Mouse (Mus musculus): ENCODE measurements around the gene Ak4.
A peak's percentile ranks its signal among the peaks of the same experiment; 100 is the strongest.
"Not testable (repeated sequence)": the region's sequence is repeated elsewhere in the genome, so short reads cannot be mapped to it uniquely, and the experiment has no call there.

Ak4 gene

DNA sequence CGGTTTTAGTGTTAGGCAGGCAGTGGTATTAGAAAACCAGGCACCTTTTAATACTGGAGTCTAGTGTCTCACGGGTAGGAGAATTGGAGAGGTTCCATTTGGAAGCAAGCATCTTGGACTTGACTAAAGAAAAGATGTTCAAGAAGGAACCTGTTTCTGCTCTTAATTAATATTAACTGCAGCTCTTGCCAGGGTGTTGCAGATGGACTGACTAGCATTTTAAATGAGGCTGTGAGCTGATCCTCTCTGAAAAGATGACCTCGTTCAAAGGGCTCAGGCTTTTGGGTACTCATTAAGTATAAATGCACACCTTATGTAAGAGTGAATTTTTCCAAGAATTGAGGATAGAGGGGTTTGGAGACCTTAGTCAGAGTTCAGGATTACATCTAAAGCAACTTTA lies 5.4 kb downstream of the Ak4 start:
- DNase-seq = peak; percentile 48

DNA sequence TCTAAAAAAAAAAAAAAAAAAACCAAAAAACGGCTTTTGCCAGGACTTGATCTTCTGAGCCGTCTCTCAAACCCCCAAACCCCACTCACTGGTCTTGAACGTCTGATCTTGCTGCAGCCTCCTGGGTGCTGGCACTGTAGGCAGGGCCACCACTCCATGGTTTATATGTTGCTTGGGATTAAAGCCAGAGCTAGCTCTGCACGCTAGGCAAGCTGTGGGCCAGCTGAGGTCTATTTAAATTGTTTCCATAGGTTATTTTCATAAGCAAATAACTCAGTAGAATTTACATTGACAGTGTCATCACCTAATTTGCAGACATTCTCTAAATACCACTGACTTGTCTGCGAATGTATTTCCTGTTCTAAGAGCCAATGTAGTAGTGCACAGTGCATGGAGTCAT lies 6.0 kb downstream of the Ak4 start:
- peak; percentile 39 for DNase-seq

DNA sequence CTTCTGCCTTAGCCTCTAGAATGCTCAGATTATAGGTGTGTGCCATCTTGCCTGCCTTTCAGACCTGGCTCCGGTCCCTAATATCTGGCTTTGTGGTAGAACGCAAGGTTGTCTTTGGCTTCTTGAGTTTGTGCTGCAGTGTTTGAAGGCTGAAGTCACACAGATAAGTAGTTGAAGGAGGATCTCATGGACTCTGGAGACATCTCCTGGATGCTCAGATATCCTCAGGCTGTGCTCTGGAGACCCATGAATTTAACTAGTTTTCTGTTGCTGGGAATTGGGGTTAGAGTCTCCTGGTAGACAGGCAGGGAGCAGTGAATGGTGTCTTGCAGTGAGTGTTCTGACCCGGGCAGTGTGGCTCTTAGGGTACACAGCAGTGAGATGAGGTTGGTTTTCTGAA lies 6.6 kb downstream of the Ak4 start:
- DNase-seq = peak; percentile 16

DNA sequence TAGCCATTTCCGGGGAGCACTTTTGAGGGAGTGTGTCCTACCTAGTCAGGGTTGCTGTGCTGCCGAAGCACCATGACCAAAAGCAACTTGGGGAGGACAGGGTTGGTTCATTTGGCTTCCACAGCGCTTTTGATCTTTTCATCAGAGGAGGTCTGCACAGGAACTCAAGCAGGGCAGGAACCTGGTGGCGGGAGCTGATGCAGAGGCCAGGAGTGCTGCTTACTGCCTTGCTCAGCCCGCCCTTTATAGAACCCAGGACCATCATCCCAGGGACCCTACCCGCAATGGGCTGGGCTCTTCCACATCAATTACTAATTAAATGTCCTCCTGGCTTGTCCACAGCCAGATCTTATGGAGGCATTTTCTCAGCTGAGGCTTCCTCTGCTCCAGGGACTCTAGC lies 7.5 kb downstream of the Ak4 start:
- peak; percentile 30 for DNase-seq

DNA sequence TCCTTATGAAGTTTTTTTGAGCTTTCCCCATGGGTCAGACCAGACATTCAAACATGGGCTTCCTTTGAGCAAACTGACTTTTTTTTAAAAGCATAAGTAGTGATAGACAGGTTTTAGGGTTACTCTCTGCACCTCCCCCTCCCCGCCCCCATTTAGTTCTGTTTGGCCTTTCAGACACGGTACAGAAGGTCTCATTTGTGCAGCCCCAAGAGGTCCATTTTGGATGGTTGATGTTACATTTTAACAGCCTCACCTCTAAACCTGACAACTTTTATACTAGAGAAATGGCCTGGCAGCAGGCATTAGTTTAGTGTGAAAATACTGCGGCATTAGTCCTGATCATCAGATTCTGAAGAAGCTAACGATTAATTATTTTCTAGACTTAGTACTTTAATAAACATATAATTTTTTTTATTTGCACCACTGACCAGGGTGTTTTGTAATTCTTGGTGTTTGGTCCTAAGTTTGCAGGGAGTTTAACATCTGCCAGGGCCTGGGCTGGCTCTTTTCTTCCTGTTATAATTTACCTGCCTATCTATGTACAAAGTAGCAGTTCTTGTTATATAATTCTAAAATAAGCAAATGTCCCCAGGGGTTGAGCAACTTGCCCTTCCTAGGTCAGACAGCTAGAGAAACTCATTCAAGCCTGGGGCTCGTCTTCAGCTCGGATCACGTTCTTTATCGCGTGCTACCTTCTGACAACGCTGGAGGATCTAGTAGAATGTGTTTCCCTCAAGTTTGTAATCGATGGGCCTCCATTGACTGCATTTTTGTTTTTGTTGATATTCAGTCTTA lies 9.0 kb downstream of the Ak4 start:
- DNase-seq = no peak

DNA sequence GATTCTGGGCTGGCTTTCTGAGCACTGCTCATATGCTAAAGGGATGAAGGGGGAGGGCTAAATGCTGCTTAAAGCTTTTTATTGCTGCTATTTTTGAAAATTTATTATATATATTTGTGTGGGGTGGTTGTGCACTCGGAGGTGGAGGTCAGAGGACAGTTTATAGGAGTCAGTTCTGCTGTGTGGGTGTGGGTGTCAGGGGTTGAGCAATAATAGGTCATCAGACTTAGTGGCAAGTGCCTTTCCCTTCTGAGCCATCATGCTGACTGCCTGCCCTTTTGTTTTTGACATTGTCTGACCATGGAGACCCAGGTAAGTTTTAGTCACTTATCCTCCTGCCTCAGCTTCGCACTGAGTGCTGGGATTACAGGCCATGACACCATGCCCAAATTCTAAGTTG lies 10.0 kb downstream of the Ak4 start:
- DNase-seq = no peak

DNA sequence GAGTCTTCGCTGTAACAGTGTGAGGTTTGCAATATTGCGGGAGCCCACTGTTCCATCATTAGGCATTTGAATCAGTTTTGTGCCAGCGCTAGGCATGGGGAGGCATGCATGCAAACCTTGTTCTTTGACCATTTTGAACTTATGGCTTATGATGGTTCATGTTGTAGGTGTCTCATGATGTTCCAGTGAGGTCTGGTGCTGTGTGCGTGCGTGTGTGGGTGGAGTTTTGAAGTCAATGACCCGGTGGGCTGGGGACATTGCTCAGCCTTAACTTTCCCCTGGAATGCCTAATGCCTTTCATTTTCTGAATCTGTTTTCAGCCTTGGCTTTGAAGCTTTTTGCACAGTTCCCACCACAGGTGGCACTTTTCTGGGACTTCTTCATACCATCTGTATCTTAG lies 10.9 kb downstream of the Ak4 start:
- no peak for DNase-seq

DNA sequence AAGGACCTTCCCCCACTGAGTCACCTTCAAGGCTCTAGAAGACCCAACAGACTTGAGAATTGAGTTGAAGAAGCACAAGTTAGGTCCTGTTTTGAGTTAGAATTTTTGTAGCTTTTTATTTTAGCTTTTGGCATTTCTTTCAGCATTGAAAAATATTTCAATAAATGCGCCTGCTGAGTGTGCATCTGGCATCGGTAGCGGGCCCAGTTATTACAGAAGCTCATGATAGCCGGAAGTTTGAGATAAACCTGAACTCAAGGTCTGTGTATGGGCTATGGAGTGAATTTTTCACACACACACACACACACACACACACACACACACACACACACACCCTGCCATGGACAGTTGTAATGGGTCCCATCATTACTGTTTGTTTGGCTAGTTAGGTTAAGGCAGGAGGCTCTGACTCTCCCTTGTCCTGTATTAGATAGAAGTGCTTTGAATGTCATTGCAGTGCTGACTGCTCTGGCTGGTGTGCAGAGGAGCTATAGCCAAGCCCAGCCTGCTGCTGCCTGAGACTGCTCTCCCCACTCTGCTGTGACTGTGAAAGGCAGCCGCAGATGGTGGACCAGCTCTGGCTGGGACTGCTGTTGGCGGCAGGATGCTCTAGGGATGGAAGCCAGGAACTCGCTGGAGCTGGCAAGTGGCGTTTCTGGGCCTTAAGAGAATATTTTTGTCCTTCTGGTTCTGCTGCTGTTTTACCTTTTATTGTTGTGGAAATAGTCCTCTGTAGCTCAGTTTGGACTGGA lies 17.9 kb downstream of the Ak4 start:
- peak; percentile 79 for DNase-seq

DNA sequence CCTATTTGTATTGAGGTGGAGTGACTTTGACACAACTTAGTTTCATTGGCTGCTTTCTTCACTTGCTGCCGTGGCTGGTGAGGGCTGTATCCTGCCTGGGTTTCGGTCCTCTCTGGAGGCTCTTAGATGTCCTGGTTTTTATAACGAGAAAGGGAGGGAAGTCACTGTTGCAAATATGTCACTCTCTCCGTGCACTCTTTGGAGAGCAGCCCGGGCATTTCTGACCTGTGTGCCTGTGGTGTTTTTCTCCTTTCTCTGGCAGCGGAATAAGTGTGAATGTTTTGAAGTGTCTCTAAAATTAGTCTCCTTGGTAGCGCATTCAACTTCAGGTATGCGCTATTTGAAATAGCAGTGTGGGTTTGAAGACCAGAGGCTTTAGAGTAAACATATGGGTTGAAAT lies 19.2 kb downstream of the Ak4 start:
- peak; percentile 75 for DNase-seq

DNA sequence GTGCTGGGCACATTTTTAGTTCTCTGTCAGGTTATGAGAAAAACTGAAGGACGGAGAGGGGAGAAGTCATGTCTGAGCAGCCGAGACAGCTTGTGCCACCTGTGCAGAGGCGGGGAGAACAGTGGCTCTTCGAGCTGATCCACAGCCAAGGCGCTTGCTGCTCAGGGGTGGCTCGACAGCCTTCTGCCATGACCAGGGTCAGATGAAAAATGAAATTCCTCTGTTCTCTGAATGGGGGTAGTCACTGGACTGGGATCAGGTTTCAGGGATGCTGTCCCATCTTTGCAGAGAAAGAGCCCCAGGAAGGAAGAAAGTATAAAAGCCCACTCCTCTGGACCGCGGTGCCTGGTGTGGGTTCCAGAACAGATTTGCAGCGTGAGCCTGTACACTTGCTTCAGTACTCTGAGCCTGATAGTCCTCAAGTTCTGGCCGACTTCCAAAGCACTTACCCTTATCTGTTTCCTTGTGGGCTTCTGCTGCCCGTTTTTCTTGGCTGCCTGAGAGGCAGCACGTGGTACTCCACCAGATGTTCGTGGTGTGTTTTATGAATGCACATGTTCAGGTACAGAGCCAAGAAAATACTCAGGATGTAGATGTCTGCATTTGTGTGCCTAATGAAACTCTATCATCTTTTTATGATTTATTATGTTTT lies 20.8 kb downstream of the Ak4 start:
- peak; percentile 80 for DNase-seq

DNA sequence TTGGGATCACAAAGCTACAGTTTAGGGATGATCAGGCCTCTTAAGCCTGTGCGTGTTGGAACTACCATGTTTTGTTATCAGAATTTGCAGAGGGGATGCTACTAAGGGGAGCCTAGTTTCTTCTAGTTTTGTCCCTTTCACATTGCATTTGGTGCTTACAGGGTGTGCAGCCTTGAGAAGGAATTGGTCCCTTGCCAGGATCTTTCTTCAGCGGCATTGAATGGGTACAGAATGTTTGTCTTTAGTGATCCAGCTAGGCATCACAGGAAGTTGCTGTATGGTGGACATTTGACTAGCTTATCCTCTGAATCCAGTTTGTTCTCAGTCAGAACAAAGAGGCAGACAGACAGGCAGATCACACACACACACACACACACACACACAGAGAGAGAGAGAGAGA lies 23.7 kb downstream of the Ak4 start:
- DNase-seq = no peak

DNA sequence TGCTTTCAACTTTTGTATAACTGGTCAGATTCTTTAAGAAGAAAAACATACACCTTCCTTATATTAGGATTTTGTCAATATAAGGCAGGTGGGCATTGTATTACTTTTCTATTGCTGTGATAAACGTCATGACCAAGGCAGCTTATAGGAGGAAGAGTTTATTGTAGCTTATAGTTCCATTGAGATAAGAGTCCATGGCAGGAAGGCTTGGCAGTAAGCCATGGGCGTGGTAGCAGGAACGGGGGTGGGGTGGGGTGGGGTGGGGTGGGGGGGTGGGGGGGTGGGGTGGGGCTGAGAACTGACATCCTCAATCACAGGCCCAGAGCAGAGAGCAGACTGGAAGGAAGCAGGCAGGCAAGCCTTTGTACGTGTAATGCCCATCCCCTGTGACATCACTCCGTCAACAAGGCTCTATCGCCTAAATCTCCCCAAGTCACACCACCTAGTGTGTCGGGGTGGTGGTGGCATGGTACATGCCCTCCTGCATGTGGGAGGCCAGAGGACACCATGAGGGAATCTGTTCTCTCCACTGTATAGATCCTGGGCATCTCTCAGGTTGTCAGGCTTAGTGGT lies 24.4 kb downstream of the Ak4 start:
- no peak for DNase-seq

DNA sequence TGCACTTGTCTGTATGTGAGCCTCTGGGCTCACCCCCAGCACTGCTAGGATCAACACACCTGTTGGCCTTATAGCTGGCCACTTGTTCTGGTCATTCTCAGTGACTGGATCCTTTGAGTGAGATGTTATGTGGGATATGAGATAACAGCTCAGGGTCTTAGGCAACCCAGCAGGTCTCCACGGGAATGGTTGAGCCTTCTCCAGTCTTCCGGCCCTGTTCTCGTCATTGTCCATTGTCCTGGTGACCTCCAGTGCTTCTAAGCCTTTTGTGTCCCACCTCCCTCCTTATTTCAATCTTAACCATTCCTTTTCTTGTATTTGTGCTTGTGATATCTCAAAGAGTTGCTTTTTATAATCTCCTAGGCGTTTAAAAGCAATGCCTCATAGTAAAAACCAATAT lies 26.6 kb downstream of the Ak4 start:
- no peak for DNase-seq

DNA sequence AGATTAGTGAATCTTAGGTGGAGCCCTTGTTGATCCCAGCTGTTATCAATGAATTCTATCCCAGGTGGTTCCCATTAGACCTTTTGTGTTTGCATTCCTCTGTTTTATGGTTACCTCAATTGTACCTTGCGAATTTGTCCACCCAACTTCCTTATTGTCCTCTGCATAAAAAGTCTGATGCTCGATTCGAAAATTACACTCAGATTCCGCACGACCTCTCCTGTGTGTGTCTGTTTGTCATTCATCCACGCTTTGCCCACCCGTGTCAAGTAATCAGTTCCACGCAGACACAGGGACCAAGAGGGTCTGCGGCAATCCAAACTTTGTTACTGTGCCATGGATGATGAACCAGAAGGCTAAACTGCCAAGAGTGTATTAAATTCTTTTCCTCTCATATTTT lies 27.5 kb downstream of the Ak4 start:
- not testable (repeated sequence) for DNase-seq

DNA sequence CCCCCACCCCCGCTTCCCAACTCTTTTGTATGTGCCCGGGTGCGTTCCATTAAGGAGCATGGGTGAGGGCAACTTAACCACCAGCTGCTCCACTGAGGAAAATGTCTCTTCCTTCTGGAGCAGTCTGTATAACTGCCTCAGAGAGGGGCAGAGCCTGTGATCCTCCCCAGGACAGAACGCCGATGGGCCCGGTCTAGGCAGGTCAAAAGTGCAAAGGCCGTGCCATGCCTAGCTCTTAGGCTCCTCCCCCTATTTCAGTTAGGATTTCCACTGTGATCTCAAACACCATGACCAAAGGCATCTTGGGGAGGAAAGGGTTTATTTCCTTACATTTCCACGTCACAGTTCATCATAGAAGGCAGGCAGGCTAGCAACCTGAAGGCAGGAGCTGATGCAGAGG lies 29.6 kb downstream of the Ak4 start:
- no peak for DNase-seq

DNA sequence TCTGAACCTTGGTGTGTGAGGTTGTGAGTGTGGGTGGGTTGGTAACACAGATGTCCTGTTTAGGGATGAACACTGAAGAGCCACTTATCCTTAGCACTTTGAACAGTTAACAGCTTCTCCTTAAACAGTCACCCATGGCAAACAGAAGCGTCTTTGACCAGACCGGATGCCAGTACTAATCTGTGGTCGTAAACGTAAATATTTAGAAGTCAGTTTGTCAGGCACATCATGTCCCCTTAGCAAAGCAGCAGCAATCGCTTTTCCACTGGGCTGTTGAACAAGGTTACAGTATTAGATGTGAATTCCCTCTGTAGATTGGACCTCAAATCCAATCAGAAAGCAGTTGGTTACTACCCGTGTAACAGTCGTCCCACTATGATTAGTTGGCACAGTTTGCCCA lies 30.3 kb downstream of the Ak4 start:
- DNase-seq = peak; percentile 37

DNA sequence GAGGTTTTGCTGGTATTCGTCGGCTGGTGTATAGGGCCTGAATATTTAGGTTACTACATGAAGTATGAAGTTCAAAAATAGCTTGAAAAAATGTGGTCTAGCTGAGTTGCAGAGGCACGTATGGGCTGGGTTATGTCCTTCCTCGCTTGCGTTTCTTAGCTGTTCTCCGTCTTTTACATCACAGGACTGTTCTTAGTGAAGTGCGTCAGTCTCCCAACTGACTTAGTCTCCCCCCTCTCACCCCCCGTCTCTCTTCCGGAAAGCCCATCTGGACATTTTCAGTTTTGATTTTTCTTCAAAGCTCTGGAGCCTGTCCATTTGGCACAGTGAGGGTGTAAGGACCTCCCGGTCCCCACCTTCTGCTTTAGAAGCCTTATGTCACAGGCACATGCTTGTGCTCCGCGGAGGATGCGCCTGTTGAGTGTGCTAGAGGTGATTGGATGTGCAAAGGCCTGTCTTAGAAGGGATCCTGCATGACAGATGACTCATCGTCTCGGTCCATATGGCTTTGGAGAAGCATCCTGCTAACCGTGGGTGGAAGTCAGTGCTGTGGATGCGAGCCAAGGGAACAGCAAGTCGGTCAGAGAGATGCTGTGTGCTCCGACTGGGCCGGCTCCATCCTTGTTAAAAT lies 31.2 kb downstream of the Ak4 start:
- peak; percentile 99 for DNase-seq

DNA sequence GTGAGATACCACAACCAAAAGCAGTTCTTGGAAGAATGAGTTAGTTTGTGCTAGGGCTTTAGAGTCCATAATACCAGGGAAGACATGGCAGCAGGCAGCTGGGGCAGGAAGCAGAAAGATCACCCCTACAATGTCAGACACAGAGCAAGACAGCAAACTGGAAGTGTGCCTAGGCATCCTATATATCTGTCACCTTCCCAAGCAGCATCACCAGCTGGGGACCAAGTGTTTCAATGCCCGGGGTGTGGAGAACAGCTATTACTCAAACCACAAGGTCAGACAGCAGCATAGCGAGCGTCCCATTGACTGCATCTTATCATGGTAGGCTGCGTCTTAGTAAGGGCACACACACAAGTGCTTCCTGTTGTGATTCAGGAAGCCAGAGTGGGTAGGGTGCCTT lies 32.0 kb downstream of the Ak4 start:
- DNase-seq = peak; percentile 64

DNA sequence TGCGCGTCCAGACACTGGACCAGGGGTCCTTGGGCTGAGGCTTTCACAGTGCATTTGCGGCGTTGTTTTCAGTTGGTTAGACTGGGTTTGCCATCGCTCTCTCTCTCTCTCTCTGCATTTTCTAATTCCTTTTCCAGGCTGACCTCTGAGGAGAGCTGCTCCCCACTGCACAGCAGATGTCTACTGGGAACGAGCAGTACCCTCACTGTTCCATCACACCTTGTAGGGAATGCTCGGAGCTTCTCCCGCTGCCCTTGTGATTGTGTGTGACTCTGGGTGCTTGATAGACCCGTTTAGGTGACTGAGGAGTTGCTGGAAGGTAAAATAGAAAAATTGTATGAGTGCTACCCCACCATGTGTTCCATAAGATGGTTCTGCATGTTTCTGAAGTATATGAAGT lies 33.8 kb downstream of the Ak4 start:
- DNase-seq = peak; percentile 53

DNA sequence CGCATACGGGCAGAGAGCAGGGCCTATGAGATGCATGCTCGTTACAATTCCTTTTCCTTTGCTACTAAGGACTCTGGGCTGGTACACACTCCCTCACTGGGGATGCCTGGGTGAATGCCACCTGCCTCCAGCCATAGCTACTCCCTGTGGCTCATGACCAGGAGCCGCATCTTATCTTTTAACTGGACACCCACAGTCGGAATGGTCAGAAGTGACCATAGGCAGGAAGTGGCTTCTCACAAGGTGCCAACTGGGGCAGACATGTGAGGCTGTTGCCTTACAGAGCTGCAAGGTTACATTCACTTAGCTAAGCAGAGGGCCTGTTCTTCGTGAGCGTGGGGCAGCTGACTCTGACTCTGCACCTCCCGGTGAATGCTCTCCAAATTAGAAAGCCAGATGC lies 38.1 kb downstream of the Ak4 start:
- no peak for DNase-seq

DNA sequence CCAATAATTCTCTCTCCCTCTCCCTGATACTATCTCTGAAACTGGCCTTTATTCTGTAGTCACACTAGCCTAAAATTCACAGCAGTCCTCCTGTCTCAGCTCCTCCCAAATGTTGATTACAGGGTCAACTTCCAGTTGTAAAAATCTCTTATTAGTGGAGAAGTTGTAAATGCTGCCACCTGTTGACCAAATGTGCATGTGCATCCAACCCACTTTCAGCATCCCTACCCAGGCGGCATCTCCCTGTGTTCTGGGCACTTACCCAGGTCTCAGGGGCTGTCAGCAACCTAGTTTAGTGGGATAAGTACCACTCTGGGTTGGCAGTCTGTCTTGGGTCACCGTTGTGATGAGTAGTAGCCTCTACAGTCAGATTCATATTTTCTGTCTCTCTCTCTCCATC lies 39.3 kb downstream of the Ak4 start:
- DNase-seq = peak; percentile 85

DNA sequence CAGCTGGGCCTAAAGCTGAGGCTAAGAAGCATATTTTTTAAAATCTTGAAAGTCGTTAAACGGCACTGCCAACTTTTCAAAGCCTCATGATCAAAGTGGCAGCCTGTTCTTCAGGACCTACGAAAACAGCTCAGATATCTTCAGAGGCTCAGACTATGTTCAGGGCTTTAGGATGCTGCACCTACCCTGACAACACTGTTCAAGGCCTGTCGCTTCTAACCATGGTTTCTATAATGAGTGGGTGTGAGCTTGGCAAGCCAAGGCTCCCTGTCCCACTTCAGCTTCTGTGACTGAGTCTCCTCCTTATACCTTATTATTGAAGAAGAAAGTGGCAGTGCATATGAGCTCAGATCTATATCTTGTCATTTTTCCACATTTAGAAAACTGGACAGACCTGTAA lies 40.3 kb downstream of the Ak4 start:
- no peak for DNase-seq

DNA sequence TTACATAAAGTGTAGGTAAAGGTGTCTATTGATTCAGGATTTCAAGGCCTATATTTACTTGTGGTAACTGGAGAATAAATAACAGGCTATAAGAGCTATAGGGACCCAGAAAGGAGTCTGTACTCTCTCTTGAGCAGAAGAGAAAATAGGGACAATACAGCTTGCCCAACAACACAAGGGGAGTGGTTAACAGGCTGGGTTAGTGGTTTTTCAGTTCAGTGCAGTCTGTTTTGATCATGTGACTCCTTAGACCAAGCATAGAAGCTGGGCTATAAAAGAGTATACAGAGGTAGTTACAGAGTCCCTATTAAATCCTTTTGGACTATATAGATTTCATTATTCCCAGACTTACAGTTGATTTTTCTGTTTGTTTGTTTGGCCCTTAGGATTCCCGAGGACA lies 41.0 kb downstream of the Ak4 start:
- no peak for DNase-seq

Measured in cerebellum, adult 9-11 months (tissue).